Mouse (Mus musculus) lung, adult 2 months (tissue): ENCODE data around the gene Tyms.

ENCODE experiments used
- CTCF ChIP-seq: fragments of 200-500 bp; IDR thresholded peaks from 2 replicates; pipeline ENCODE4 v1.5.1; 2011; ENCODE audit warnings: mild to moderate bottlenecking, low read length, control low read depth; ENCODE audit not compliant: insufficient read depth
- POLR2A ChIP-seq: fragments of 200-500 bp; IDR thresholded peaks from 2 replicates; pipeline ENCODE4 v1.6.1; 2011; ENCODE audit warnings: low read depth, mild to moderate bottlenecking, control low read depth, low read length, borderline replicate concordance; ENCODE audit errors: extremely low read depth

DNA sequence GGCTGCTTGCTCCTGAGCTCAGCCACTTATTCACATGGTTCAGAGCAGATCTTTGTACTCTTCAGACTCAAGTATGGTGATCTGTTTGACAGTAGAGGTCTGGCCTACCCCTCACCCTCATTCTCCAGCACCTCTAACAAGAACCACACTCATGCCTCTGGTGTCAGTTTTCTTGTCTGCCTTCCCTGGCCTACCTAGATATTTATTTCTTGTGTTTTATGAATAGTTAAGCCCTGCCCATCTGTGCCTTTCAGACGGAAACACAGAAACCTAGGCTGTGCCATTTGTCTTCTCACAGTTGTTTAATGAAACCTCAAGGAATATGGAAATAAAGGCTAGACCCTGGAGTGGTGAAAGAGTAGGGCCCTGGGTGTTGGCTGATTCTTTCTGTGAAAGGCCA lies 44.6 kb upstream of the Tyms start:
- TF ChIP-seq POLR2A = no peak
- no peak for TF ChIP-seq CTCF
